Mouse (Mus musculus): ENCODE measurements around the gene Sim2.

- TF ChIP-seq CTCF (IDR thresholded peaks at IDR 0.05; ENCODE audit: low read depth, low read length) (no peak), POLR2A (IDR thresholded peaks at IDR 0.05; ENCODE audit: insufficient read depth, low read length) (no peak), EP300 (IDR thresholded peaks at IDR 0.05; ENCODE audit: insufficient read depth, low read depth, low read length) (no peak)
Observed at GRCm38 (mm10) chr16:94114693-94115092, 30.0 kb downstream of the Sim2 start.
